ENCODE assay signal across 8 mouse cellular contexts in the genomic region with DNA sequence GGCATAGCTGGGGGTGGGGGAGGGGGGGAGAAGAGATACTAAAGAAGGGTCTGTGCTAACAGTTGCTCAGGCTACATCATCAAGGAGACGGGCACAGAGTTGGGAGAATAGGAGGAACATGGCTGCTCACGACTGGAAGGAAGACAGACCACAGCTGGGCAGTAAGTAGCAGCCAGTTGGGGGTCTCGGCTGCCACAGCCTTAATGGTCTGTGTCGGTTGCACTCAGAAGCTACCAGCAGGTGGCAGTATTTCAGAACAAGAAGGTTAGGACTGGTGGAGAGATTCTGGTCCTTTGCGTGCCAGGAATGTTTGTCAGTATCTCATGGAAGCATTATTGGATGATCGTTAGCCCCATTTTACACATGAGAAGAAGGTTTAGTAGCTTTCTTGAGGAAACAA.
DNase-seq lines count a peak whose midpoint lies in the region; ATAC-seq and TF ChIP-seq lines count a peak whose summit lies in the region.

No protein-coding gene starts in this region.

- no peaks in the 10 kb centered on the region for H3K79me3 ChIP-seq in C2C12 (ENCODE audit: low read depth)

- no peaks in the 10 kb centered on the region for H3K9me3 ChIP-seq in G1E (replicated peaks)
- H3K9me3 ChIP-seq in lung, embryonic 14.5 days (ENCODE audit: low read depth, low read length), result no peaks in the 10 kb centered on the region

- no peak overlapping the region for H3K27ac ChIP-seq in gastrocnemius, adult 2 months
- H3K27ac ChIP-seq in lung, embryonic 14.5 days (ENCODE audit: low read depth), result no peak overlapping the region

- TF ChIP-seq CTCF in C2C12 (IDR thresholded peaks at IDR 0.05; ENCODE audit: control insufficient read depth, insufficient read depth, insufficient read length) (peak; percentile 54), G1E (IDR thresholded peaks at IDR 0.05; ENCODE audit: low read depth, low read length) (peak; percentile 42; the same call in 1 of the 2 replicates)
- peak; percentile 84 for TF ChIP-seq CTCF in gastrocnemius, adult 2 months (IDR thresholded peaks at IDR 0.05)
- peak; percentile 83 for TF ChIP-seq CTCF in lung, embryonic 14.5 days (IDR thresholded peaks at IDR 0.05; ENCODE audit: low read depth)

- no peak overlapping the region for H3K4me2 ChIP-seq in lung, embryonic 14.5 days

- H3K79me2 ChIP-seq in C2C12 (ENCODE audit: control insufficient read depth, insufficient read depth), result no peaks in the 10 kb centered on the region

- intact Hi-C loops in gastrocnemius, adult 2 months (cut with DNase I), result loop anchor here (1.0 to 10.0 kb wide), 5 partner anchors 85 to 607 kb away; no protein-coding TSS in a partner anchor

- WGBS in lung, embryonic 14.5 days, result 5% methylated on average over 6 of the region's 6 CpGs

- no peaks in the 10 kb centered on the region for H3K4me1 ChIP-seq in G1E (ENCODE audit: insufficient read depth, low read depth, low read length)
- H3K4me1 ChIP-seq in lung, embryonic 14.5 days (ENCODE audit: insufficient read depth), result no peaks in the 10 kb centered on the region

- no peaks in the 10 kb centered on the region for H3K27me3 ChIP-seq in C2C12 (ENCODE audit: control insufficient read depth, insufficient read depth, insufficient read length)
- peaks cover 6% of the 10 kb centered on the region for H3K27me3 ChIP-seq in G1E (ENCODE audit: insufficient read depth, low read length)
- no peaks in the 10 kb centered on the region; the same call in 1 of the 2 replicates for H3K27me3 ChIP-seq in lung, embryonic 14.5 days (ENCODE audit: insufficient read depth, low read length)

- no peak for ATAC-seq in G1E (ENCODE audit: extremely low read depth, insufficient number of reproducible peaks, low FRiP score, poor library complexity, severe bottlenecking)
- peak; percentile 69; the same call in 1 of the 2 replicates for ATAC-seq in lung, embryonic 14.5 days (ENCODE audit: insufficient read depth)
- ATAC-seq in megakaryocyte-erythroid progenitor cell, adult 5-6 weeks (replicated peaks; ENCODE audit: low FRiP score, low TSS enrichment, poor library complexity, severe bottlenecking), result no peak

- H3K9ac ChIP-seq in lung, embryonic 14.5 days, result no peak overlapping the region

- H3K36me3 ChIP-seq in C2C12 (ENCODE audit: control insufficient read depth, insufficient read depth) (no peaks in the 10 kb centered on the region), G1E (replicated peaks) (no peaks in the 10 kb centered on the region)
- H3K36me3 ChIP-seq in lung, embryonic 14.5 days (ENCODE audit: insufficient read depth), result no peaks in the 10 kb centered on the region

- H3K4me3 ChIP-seq in C2C12 (ENCODE audit: insufficient read depth, poor library complexity, severe bottlenecking), result no peak overlapping the region
- no peak overlapping the region for H3K4me3 ChIP-seq in G1E (ENCODE audit: low read depth, low read length)
- no peak overlapping the region for H3K4me3 ChIP-seq in gastrocnemius, adult 2 months
- no peak overlapping the region for H3K4me3 ChIP-seq in lung, embryonic 14.5 days (ENCODE audit: low read depth, low read length)

- H3ac ChIP-seq in C2C12 (ENCODE audit: control insufficient read depth, insufficient read length, low read depth), result no peak overlapping the region

- peak; percentile 21 for DNase-seq in G1E (ENCODE audit: low spot score)
- DNase-seq in cerebellum, adult 9-11 months, result peak; percentile 9
- DNase-seq in gastrocnemius, adult 2 months, result peak; percentile 66
- peak; percentile 50 to 78 for DNase-seq in kidney, postnatal 36 days
- peak; percentile 91 for DNase-seq in lung, embryonic 14.5 days
- peak; percentile 89 for DNase-seq in retina, embryonic 14.5 days (ENCODE audit: low spot score)

TF ChIP-seq in C2C12, 6 proteins besides CTCF, POLR2A, EP300 and RAD21:
- no peak for TF ChIP-seq FOSL1 (IDR thresholded peaks at IDR 0.05; ENCODE audit: insufficient read depth, low read length, poor library complexity, severe bottlenecking)
TF ChIP-seq in C2C12: peak in this region for 0.

Comparison
In these comparisons a context has a peak if more than half of its experiments do, and no peak if none do; other contexts are left out.
1. DNase-seq: peak in every context shown above with its lines; median percentile 91 in lung, embryonic 14.5 days; 89 in retina, embryonic 14.5 days; 66 in gastrocnemius, adult 2 months; 64 in kidney, postnatal 36 days; 21 in G1E; 9 in cerebellum, adult 9-11 months.